In the genomic region with DNA sequence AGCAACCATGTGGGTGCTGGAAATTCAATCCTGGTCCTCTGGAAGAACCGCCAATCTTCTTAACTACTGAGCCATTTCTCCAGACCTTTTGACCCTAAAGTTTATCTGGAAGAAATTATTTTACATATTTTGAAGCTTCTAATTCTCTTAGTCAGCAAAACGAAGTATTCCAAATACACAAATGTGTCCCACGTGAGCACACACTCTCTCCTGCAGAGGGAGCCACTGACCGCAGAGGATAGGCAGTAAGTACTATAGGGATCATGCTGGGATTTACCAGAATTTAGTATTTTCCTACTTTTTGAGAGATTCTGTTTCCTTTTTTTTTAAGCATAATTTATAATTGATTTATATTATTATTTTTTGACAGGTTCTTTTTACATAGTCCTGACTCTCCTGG, we compare ENCODE assay signal across 9 mouse cellular contexts. TPM values are rescaled to one million over a fixed set of nuclear protein-coding genes. Genes with fewer than 3 reads are reported as not detected.
DNase-seq lines count a peak whose midpoint lies in the region; ATAC-seq and TF ChIP-seq lines count a peak whose summit lies in the region.
"Had no signal": no experiment of that assay in that cellular context is flagged by ENCODE, and none has a peak within 500 bp of the region (broad histone marks: within the 10 kb centered on the region; RNA-seq: fewer than 3 reads in every experiment).

No protein-coding gene starts in this region.

- no peaks in the 10 kb centered on the region for H3K36me3 ChIP-seq in liver, adult 2 months (ENCODE audit: control insufficient read depth, insufficient read depth, low read length)

- TF ChIP-seq POLR2A in liver, adult 2 months (IDR thresholded peaks at IDR 0.05; ENCODE audit: extremely low read depth, insufficient read depth, low read length) = no peak

- H3K4me1 ChIP-seq in liver, adult 2 months (ENCODE audit: control insufficient read depth, insufficient read depth, low read length) = no peaks in the 10 kb centered on the region

- no peak overlapping the region for H3K27ac ChIP-seq in liver, adult 2 months (replicated peaks; ENCODE audit: insufficient read depth, low read depth, low read length)

- no peaks in the 10 kb centered on the region for H3K79me2 ChIP-seq in liver, adult 2 months (ENCODE audit: control insufficient read depth, insufficient read depth, low read length)

- DNase-seq in cerebellum, postnatal 10 days = peak; percentile 61 to 70
- DNase-seq in right cerebral cortex, postnatal 14 days = peak; percentile 58
- no peak for DNase-seq in right cerebral cortex, adult 2 months (ENCODE audit: low spot score in 2 of 2)
- peak; percentile 21 for DNase-seq in embryo, embryonic 9.5 days (ENCODE audit: extremely low spot score)
- peak; percentile 73 for DNase-seq in liver, adult 2 months (ENCODE audit: extremely low read depth, low read depth, low spot score)
- DNase-seq in testis, postnatal 10 days (ENCODE audit: low spot score) = peak; percentile 80

- TF ChIP-seq CTCF in liver, adult 2 months (IDR thresholded peaks at IDR 0.05; ENCODE audit: low read depth, low read length) = peak; percentile 81

- no peak overlapping the region for H3K4me3 ChIP-seq in liver, adult 2 months (ENCODE audit: insufficient read depth, low read depth, low read length)

- 26% methylated on average over 4 of the region's 4 CpGs for WGBS in liver, adult 2 months

- no peaks in the 10 kb centered on the region for H3K27me3 ChIP-seq in liver, adult 2 months (ENCODE audit: control insufficient read depth, insufficient read depth, low read length)

- no peak overlapping the region for H3K9ac ChIP-seq in liver, adult 2 months (ENCODE audit: low read depth, low read length)

- ATAC-seq in cerebellum, adult (ENCODE audit: insufficient number of reproducible peaks, low FRiP score, low TSS enrichment) = no peak
- no peak for ATAC-seq in frontal cortex, adult (ENCODE audit: low TSS enrichment)

RNA-seq across cellular contexts. Expression of a gene that starts 7.1 kb away (rescaled TPM):
- total RNA-seq in liver, adult 2 months (2014; rRNA removed) = 0.07 and 0.09 TPM in 2 replicates
- 0.06 and 0.07 TPM in 2 replicates for polyA plus RNA-seq in liver, adult 2 months (2012; rRNA removed)
- total RNA-seq: neutrophil, adult 5-6 weeks had no signal

RNA-seq across cellular contexts. Expression of a gene that starts 13.6 kb away (rescaled TPM):
- 82.7 and 88.4 TPM in 2 replicates for total RNA-seq in liver, adult 2 months (2014; rRNA removed)
- 128 and 133 TPM in 2 replicates for polyA plus RNA-seq in liver, adult 2 months (2012; rRNA removed)

RNA-seq across cellular contexts. Expression of a gene that starts 18.7 kb away (rescaled TPM):
- total RNA-seq in liver, adult 2 months (2014; rRNA removed) = not detected in 2 replicates
- polyA plus RNA-seq in liver, adult 2 months (2012; rRNA removed) = 0.05 TPM in 1 of 2 replicates, not detected in the other

RNA-seq across cellular contexts. Expression of a gene that starts 20.4 kb away (rescaled TPM):
- total RNA-seq in liver, adult 2 months (2014; rRNA removed) = 27.7 and 30.5 TPM in 2 replicates
- 131 and 137 TPM in 2 replicates for polyA plus RNA-seq in liver, adult 2 months (2012; rRNA removed)

RNA-seq across cellular contexts. Expression of a gene that starts 23.0 kb away (rescaled TPM):
- 21.3 and 27.7 TPM in 2 replicates for total RNA-seq in liver, adult 2 months (2014; rRNA removed)
- polyA plus RNA-seq in liver, adult 2 months (2012; rRNA removed) = 32.6 and 38.8 TPM in 2 replicates

Comparison
In these comparisons a context has a peak if more than half of its experiments do, and no peak if none do; other contexts are left out.
1. DNase-seq: peak in cerebellum, postnatal 10 days (2 of 2), right cerebral cortex, postnatal 14 days (single experiment), embryo, embryonic 9.5 days (single experiment), liver, adult 2 months (single experiment) and testis, postnatal 10 days (single experiment); none in right cerebral cortex, adult 2 months (0 of 2).